Mouse (Mus musculus) liver, adult 2 months (tissue): ENCODE measurements around the gene Atp6ap1. TPM values are rescaled to one million over a fixed set of nuclear protein-coding genes. Genes with fewer than 3 reads are reported as not detected.

ENCODE experiments used
- DNase-seq: peaks from one replicate; pipeline ENCODE4 v3.0.0-alpha.2; 2011; ENCODE audit warnings: low read depth, low spot score; ENCODE audit errors: extremely low read depth
- H3K27ac ChIP-seq: fragments of 200-500 bp; replicated peaks from 2 replicates; pipeline ENCODE4 v1.5.1; 2012; ENCODE audit warnings: low read depth, mild to moderate bottlenecking, control low read depth, inconsistent platforms, low read length; ENCODE audit not compliant: insufficient read depth
- H3K27me3 ChIP-seq: fragments of 200-500 bp; 2 replicates; pipeline ENCODE4 v1.6.1; 2012; ENCODE audit warnings: mild to moderate bottlenecking, moderate library complexity, low read length, inconsistent platforms; ENCODE audit not compliant: control insufficient read depth, insufficient read depth
- H3K36me3 ChIP-seq: fragments of 200-500 bp; 2 replicates; pipeline ENCODE4 v1.6.1; 2012; ENCODE audit warnings: low read length, inconsistent platforms; ENCODE audit not compliant: control insufficient read depth, insufficient read depth
- H3K4me1 ChIP-seq: fragments of 200-500 bp; 2 replicates; pipeline ENCODE4 v1.6.1; 2011; ENCODE audit warnings: low read length; ENCODE audit not compliant: control insufficient read depth, insufficient read depth
- H3K4me3 ChIP-seq: fragments of 200-500 bp; 2 replicates; pipeline ENCODE4 v1.5.1; 2011; ENCODE audit warnings: low read depth, mild to moderate bottlenecking, control low read depth, low read length, moderate library complexity; ENCODE audit not compliant: insufficient read depth
- H3K79me2 ChIP-seq: fragments of 200-500 bp; 2 replicates; pipeline ENCODE4 v1.6.1; 2012; ENCODE audit warnings: inconsistent platforms, mild to moderate bottlenecking, low read length, moderate library complexity; ENCODE audit not compliant: control insufficient read depth, insufficient read depth
- H3K9ac ChIP-seq: fragments of 200-500 bp; 2 replicates; pipeline ENCODE4 v1.6.1; 2012; ENCODE audit warnings: low read depth, mild to moderate bottlenecking, control low read depth, inconsistent platforms, low read length
- CTCF ChIP-seq: fragments of 200-500 bp; IDR thresholded peaks from 2 replicates; pipeline ENCODE4 v1.5.1; 2011; ENCODE audit warnings: low read depth, low read length, control low read depth
- POLR2A ChIP-seq: fragments of 200-500 bp; IDR thresholded peaks from 2 replicates; pipeline ENCODE4 v1.6.1; 2011; ENCODE audit warnings: low read length, control low read depth; ENCODE audit not compliant: insufficient read depth; ENCODE audit errors: extremely low read depth
- WGBS: fragments of 180-500 bp; shearing (Covaris S2); methylation state at CpG from one replicate; pipeline ENCODE4 v1.1.7; 2018; 5-methylcytosine and 5-hydroxymethylcytosine counted together
- polyA plus RNA-seq: library from polyadenylated mRNA; depleted of rRNA; stranded (reverse); fragments of >200 nt; gene quantifications from 2 replicates; pipeline ENCODE4 v1.2.3, GENCODE M21; 2012; rRNA removed
- total RNA-seq: library from RNA; depleted of rRNA; stranded (reverse); fragments of >200 nt; gene quantifications from 2 replicates; pipeline ENCODE4 v1.2.3, GENCODE M21; 2014; rRNA removed

Gene Atp6ap1
- total RNA-seq, result 53.1 and 67.8 TPM in 2 replicates
- 150 and 152 TPM in 2 replicates for polyA plus RNA-seq

DNA sequence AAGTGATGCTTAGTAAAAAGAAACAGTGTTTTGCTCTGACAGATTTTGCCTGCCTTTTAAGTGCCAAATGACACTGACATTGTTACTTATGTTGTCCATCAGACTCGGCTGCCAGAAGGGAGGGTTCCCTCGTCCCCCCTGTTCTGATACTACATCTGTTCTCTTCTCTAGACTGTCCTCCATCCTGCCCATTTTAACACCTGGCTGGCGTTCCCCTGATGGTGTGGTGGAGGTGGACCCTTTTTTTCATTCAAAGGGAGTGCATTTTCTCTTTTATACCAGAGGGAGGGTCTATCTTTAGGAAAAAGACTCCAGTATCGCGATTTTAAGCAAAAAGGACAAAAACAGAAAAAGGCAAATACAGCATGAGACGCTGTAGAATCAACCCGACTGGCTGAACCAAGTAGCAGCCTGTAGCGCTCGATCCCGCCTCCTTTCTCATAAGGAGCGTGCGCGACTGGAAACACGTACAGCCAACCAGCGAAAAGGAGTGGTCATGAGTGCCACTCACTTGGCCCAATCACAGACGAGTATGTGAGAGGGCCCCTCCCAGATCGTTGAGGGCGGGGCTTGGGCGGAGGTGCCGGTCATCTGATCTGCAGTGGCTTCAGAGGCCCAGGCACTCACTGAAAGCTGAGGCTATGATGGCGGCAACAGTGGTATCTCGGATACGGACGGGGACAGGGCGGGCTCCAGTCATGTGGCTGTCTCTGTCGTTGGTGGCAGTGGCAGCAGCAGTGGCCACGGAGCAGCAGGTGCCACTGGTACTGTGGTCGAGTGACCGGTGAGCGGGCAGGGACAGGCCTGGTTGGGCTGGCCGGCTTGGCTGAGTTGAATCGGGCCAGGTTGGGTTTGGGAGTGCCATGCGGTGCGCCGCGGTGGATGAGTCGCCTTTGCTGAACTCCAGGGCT is at the start of gene Atp6ap1:
Gene Atp6ap1 (plus strand): TSS at position 560 of the 911 bp plus-strand sequence.
- Histone ChIP-seq H3K4me1 (peaks cover 3% of the 10 kb centered on the region; the same call in 1 of the 2 replicates), H3K4me3 (peak within 1 kb of the TSS; percentile 85), H3K27me3 (no peaks in the 10 kb centered on the region), H3K36me3 (peaks cover 12% of the 10 kb centered on the region), H3K9ac (peak within 1 kb of the TSS; percentile 93), H3K79me2 (peaks cover 4% of the 10 kb centered on the region; the same call in 1 of the 2 replicates), H3K27ac (peak within 1 kb of the TSS; percentile 57)
- TF ChIP-seq POLR2A, result peak; percentile 68
- 0 out of 2 replicates have a peak, but pooled peaks have one; percentile 0 for TF ChIP-seq CTCF
- DNase-seq, result peak; percentile 87
- WGBS, result under 1% methylated on average over 37 of the region's 37 CpGs

DNA sequence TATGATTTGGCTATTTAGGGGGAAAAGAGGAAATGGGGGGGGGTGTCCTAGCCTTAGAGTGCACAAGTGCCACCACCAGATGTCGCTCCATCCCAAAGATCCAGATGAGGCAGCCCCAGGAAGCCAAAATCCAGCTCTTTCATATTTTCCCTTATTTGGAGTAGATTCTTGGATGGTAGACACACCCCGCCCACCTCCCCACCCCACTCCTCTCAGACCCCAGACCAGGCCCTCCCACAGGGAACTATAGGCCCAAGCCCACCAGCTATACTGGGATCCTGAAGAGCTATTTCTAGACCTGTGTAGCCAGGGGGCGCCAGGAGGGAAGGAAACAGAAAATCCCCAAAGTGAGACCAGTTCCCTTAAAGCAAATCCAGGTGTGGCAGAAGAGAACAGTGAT is 48.2 kb upstream of the Atp6ap1 start:
- no peak overlapping the region for H3K4me3 ChIP-seq
- H3K27me3 ChIP-seq, result no peaks in the 10 kb centered on the region
- H3K9ac ChIP-seq, result no peak overlapping the region
- no peak for DNase-seq
- no peak for TF ChIP-seq POLR2A
- TF ChIP-seq CTCF, result peak; percentile 67
- H3K79me2 ChIP-seq, result no peaks in the 10 kb centered on the region
- WGBS, result 4% methylated on average over 2 of the region's 3 CpGs
- no peak overlapping the region for H3K27ac ChIP-seq
- H3K36me3 ChIP-seq, result no peaks in the 10 kb centered on the region
- H3K4me1 ChIP-seq, result peaks cover 3% of the 10 kb centered on the region; the same call in 1 of the 2 replicates

DNA sequence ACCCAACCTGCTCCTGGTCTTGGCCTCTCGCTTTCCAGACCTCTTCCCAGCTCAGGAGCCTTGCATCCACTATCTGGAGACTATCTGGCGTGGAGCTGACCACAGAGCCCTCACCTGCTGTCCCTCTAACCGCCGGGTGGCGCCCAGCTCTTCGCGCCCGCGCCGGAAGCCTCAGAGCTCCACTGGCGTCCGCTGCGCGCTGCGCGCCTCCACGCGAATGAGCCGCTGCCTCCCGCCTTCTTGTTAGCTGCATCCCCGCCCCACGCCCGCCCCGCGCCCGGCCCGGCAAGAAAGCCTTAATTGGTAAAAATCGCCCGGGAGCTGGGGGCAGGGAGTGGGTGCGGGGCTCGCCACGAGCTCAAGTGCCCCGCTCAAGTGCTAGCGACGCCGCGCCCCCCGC is 47.3 kb upstream of the Atp6ap1 start, which contains the start of gene Flna:
Gene Flna (minus strand): TSS at position 206 of the 400 bp plus-strand sequence.
- Histone ChIP-seq H3K27me3 (no peaks in the 10 kb centered on the region), H3K27ac (0 out of 2 replicates have a peak within 1 kb of the TSS, but pooled peaks have one; percentile 8), H3K79me2 (no peaks in the 10 kb centered on the region), H3K4me3 (peak within 1 kb of the TSS; percentile 50), H3K4me1 (peaks cover 3% of the 10 kb centered on the region; the same call in 1 of the 2 replicates), H3K9ac (peak within 1 kb of the TSS; percentile 66), H3K36me3 (no peaks in the 10 kb centered on the region)
- no peak for DNase-seq
- TF ChIP-seq POLR2A (no peak), CTCF (peak; percentile 58)
- WGBS, result 2% methylated on average over 20 of the region's 38 CpGs

DNA sequence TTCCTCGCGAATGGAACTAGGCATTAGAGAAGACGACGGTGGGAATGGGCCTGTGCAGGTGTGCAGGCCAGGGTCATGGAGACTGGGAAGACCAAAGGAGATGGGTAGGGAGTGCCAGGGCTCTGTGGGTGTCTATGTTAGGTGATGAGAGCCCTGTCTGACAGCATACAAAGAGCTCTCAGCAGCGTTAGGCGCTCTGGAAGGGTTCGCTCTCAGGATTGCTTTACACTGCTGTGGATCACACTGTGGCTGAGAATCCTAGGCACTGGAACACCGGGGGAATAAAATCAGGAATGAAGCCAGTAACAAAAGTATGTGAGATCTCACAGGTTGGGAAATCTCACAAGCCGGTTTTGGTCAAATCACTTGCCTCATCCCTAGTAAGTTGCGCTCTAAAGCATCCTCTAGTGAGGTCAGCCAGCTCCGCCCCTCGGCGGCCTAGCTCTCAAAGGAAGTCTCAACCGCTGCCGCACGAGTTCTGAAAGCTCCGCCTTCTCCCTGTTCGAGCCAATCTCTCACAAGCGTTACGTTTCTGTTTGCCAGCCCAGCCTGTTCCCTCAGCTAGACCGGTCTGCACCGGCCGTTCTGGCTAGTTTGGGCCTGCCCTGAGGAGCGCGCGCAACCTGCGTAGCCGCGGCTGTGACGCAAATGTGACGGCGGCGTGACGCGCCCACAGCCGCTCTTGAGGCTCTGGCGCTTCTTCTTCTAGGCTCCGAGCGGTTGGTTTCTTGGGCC is 42.6 kb upstream of the Atp6ap1 start, which contains the start of gene Emd:
Gene Emd (plus strand): TSS at position 535 of the 735 bp plus-strand sequence.
- Histone ChIP-seq H3K4me3 (peak within 1 kb of the TSS; percentile 83), H3K36me3 (peaks cover 3% of the 10 kb centered on the region; the same call in 1 of the 2 replicates), H3K4me1 (peaks cover 5% of the 10 kb centered on the region; the same call in 1 of the 2 replicates), H3K9ac (peak within 1 kb of the TSS; percentile 82), H3K27me3 (no peaks in the 10 kb centered on the region), H3K79me2 (no peaks in the 10 kb centered on the region), H3K27ac (peak within 1 kb of the TSS; percentile 68)
- peak; percentile 91 for DNase-seq
- TF ChIP-seq POLR2A (0 out of 2 replicates have a peak, but pooled peaks have one; percentile 49), CTCF (no peak)
- 11% methylated on average over 39 of the region's 39 CpGs for WGBS

DNA sequence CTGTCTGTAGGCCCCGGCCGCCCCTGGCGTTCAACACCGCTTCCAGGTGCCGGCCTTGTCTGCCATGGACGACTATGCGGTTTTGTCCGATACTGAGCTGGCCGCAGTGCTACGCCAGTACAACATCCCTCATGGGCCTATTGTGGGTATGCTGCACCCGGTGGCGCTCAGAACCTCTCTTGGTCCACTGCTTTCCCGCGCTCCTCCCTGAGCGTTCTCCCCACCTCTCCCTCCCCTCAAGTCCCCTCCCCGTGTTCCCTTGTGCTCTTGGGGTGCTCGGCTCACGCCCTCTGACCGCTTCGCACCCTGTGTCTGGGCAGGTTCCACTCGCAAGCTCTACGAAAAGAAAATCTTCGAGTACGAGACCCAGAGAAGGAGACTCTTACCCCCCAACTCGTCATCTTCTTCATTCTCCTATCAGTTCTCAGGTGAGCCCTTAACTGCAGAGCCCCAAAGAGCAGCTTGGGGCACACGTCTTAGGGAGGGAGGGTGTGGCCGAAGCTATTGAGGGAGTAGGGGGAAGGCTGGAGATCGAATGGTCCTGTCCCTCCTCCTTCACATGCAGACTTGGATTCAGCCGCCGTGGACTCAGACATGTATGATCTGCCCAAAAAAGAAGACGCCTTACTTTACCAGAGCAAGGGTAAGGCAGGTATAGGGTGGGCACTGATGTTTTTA is 41.9 kb upstream of the Atp6ap1 start:
- no peaks in the 10 kb centered on the region for H3K27me3 ChIP-seq
- peak overlapping the region; percentile 82 for H3K9ac ChIP-seq
- 3% methylated on average over 28 of the region's 31 CpGs for WGBS
- H3K27ac ChIP-seq, result peak overlapping the region; percentile 68
- peak overlapping the region; percentile 83 for H3K4me3 ChIP-seq
- peaks cover 3% of the 10 kb centered on the region; the same call in 1 of the 2 replicates for H3K36me3 ChIP-seq
- no peak for DNase-seq
- TF ChIP-seq CTCF, result no peak
- no peaks in the 10 kb centered on the region for H3K79me2 ChIP-seq
- H3K4me1 ChIP-seq, result peaks cover 4% of the 10 kb centered on the region; the same call in 1 of the 2 replicates
